Mouse (Mus musculus) forebrain, postnatal 0 days (tissue): Measurements from ENCODE around the gene Olfr1025-ps1. TPM values are rescaled to one million over a fixed set of nuclear protein-coding genes. Genes with fewer than 3 reads are reported as not detected.

Source experiments
- ATAC-seq: fragments of 200-750 bp; cut with Nextera tagmentation; 2 replicates; pipeline ENCODE4 v1.8.0; 2017; ENCODE audit warnings: mild to moderate bottlenecking, moderate library complexity
- DNase-seq: peaks from one replicate; pipeline ENCODE4 v3.0.0-alpha.2; 2015
- H3K27ac ChIP-seq: fragments of 300-500 bp; sonication (generic); 2 replicates; pipeline ENCODE4 v1.5.1; 2014; ENCODE audit warnings: low read depth, mild to moderate bottlenecking, antibody characterized with exemption, low read length, moderate library complexity, mixed read lengths
- H3K27me3 ChIP-seq: fragments of 300-500 bp; sonication (generic); 2 replicates; pipeline ENCODE4 v1.6.1; 2014; ENCODE audit warnings: mild to moderate bottlenecking, low read length, mixed read lengths; ENCODE audit not compliant: insufficient read depth
- H3K36me3 ChIP-seq: fragments of 300-500 bp; sonication (generic); 2 replicates; pipeline ENCODE4 v1.6.1; 2014; ENCODE audit warnings: mild to moderate bottlenecking, moderate library complexity; ENCODE audit not compliant: insufficient read depth
- H3K4me1 ChIP-seq: fragments of 300-500 bp; sonication (generic); 2 replicates; pipeline ENCODE4 v1.6.1; 2014; ENCODE audit warnings: antibody characterized with exemption; ENCODE audit not compliant: insufficient read depth
- H3K4me2 ChIP-seq: fragments of 300-500 bp; sonication (generic); 2 replicates; pipeline ENCODE4 v1.6.1; 2014; ENCODE audit warnings: low read depth, mild to moderate bottlenecking, moderate library complexity
- H3K4me3 ChIP-seq: fragments of 300-500 bp; sonication (generic); 2 replicates; pipeline ENCODE4 v1.5.1; 2014; ENCODE audit warnings: low read depth, low read length, mixed read lengths
- H3K9ac ChIP-seq: fragments of 300-500 bp; sonication (generic); 2 replicates; pipeline ENCODE4 v1.6.1; 2014; ENCODE audit warnings: mild to moderate bottlenecking
- H3K9me3 ChIP-seq: fragments of 300-500 bp; sonication (generic); 2 replicates; pipeline ENCODE4 v1.6.1; 2016; ENCODE audit warnings: low read length
- CTCF ChIP-seq: sonication (generic); IDR thresholded peaks from 2 replicates; pipeline ENCODE4 v1.5.1; 2016; ENCODE audit warnings: antibody characterized with exemption, control low read depth, low read depth
- WGBS: fragments of 180-500 bp; shearing (Covaris S2); extraction: QIAGEN DNeasy Blood & Tissue Kit; methylation state at CpG from one replicate; pipeline ENCODE4 v1.1.7; 2014; 5-methylcytosine and 5-hydroxymethylcytosine counted together
- polyA plus RNA-seq: library from polyadenylated mRNA; unstranded; fragments of >200 nt; fragmentation: Nextera tagmentation; extraction: Ambion mirVana; gene quantifications from 2 replicates; pipeline ENCODE4 v1.2.1, GENCODE M21; 2015
- total RNA-seq: library from RNA; depleted of rRNA; stranded (reverse); fragments of >200 nt; gene quantifications from 2 replicates; pipeline ENCODE4 v1.2.3, GENCODE M21; 2014; rRNA removed

Gene Olfr1025-ps1
- total RNA-seq (not detected in 2 replicates), polyA plus RNA-seq (not detected in 2 replicates)

DNA sequence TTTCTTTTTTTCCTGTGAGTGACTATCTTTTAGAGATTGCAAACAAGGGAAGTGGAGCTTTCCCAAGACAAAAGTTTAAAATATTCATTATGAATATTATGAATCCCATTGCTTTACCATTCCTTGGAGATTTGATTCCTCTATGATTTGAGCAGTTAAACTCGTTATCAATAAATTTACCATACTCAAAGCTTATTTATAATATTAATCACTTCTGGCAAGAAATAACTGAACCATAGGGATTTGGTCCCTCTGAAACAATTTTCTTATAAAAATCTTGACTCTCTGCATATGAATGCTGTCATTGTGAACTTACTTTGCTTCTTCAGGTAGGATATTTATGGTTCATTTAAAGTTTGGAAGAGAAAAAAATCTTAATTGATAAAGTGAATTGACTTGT is at the start of gene Olfr1025-ps1:
TSS of gene Olfr1025-ps1 (plus strand) at position 301 of the 400 bp plus-strand sequence.
- Histone ChIP-seq H3K4me3 (no peak within 1 kb of the TSS), H3K9me3 (no peaks in the 10 kb centered on the region), H3K4me2 (no peak within 1 kb of the TSS), H3K36me3 (no peaks in the 10 kb centered on the region), H3K27me3 (no peaks in the 10 kb centered on the region), H3K27ac (no peak within 1 kb of the TSS), H3K9ac (no peak within 1 kb of the TSS), H3K4me1 (no peaks in the 10 kb centered on the region)
- no peak for DNase-seq
- ATAC-seq = no peak
- TF ChIP-seq CTCF = no peak
- 56% methylated on average over 1 of the region's 1 CpGs for WGBS

DNA sequence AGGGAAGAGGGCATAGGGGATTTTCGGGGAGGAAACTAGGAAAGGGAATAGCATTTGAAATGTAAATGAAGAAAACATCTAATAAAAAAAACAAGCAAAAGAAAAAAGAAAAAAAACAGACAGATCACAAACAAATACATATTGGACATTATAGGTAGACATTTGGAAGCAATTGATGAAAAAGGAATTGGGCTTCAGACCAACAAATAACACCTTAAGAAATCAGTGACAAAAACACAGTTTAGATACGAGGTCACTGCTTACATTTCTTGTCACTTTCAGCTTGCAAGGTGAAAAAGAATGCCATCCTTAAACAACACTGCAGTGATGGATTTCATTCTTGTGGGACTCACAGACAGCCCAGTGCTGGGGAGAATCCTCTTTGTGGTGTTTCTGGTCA is 46.7 kb upstream of the Olfr1025-ps1 start, which contains the start of gene Olfr1022:
TSS of gene Olfr1022 (plus strand) at position 301 of the 400 bp plus-strand sequence.
- H3K4me2 ChIP-seq = no peak within 1 kb of the TSS
- DNase-seq = no peak
- no peak for ATAC-seq
- TF ChIP-seq CTCF = no peak
- no peak within 1 kb of the TSS for H3K27ac ChIP-seq
- no peaks in the 10 kb centered on the region for H3K4me1 ChIP-seq
- H3K36me3 ChIP-seq = no peaks in the 10 kb centered on the region
- H3K9ac ChIP-seq = no peak within 1 kb of the TSS
- WGBS = 61% methylated on average over 2 of the region's 2 CpGs
- no peaks in the 10 kb centered on the region for H3K27me3 ChIP-seq
- H3K9me3 ChIP-seq = no peaks in the 10 kb centered on the region
- no peak within 1 kb of the TSS for H3K4me3 ChIP-seq

DNA sequence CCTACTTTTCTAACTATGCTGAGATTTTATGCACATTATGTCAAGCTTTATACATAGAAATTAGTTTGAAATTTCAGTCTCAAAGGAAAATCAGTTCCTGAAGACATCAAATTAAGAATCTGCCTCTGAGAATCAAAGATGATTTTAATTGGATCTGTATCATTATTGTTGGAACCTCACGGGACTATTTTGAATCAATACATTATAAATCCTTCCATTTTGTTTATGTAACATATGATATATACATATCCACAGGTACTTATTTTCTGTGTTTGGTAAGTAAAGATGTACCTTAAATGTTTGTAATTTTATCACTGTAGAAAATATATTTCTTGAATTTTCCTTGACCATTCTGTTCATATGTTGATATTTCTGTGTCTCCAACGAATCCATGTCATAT is 29.7 kb upstream of the Olfr1025-ps1 start, which contains the start of gene Olfr1023:
TSS of gene Olfr1023 (plus strand) at position 301 of the 400 bp plus-strand sequence.
- Histone ChIP-seq H3K27ac (no peak within 1 kb of the TSS), H3K36me3 (no peaks in the 10 kb centered on the region), H3K4me3 (no peak within 1 kb of the TSS), H3K4me1 (no peaks in the 10 kb centered on the region), H3K27me3 (no peaks in the 10 kb centered on the region), H3K9me3 (no peaks in the 10 kb centered on the region), H3K4me2 (no peak within 1 kb of the TSS), H3K9ac (no peak within 1 kb of the TSS)
- 68% methylated on average over 2 of the region's 2 CpGs for WGBS
- ATAC-seq (no peak), DNase-seq (no peak)
- no peak for TF ChIP-seq CTCF

DNA sequence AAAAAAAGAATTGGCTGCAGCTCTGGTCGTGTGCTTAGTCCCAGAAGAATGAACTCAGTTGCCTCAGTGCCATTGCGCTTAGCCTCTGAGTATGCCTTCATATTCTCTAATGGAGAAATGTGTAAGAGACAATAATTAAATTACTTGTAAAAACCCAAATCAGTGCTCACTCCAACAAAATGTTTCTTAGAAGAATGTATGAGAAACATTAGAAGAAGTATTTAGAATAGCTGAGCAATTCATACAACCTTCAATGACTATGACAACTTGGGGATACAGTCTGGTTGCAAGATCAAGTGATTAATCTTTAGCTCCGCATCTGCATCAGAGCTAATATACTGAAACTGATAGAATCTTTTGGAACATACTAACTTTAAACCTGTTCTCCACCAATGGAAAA is 10.0 kb upstream of the Olfr1025-ps1 start, which contains the start of gene Olfr1024:
TSS of gene Olfr1024 (minus strand) at position 101 of the 400 bp plus-strand sequence.
- no peak within 1 kb of the TSS for H3K4me2 ChIP-seq
- no peak within 1 kb of the TSS for H3K27ac ChIP-seq
- no peak within 1 kb of the TSS for H3K4me3 ChIP-seq
- no peaks in the 10 kb centered on the region for H3K36me3 ChIP-seq
- H3K9ac ChIP-seq = no peak within 1 kb of the TSS
- ATAC-seq (no peak), DNase-seq (no peak)
- H3K4me1 ChIP-seq = no peaks in the 10 kb centered on the region
- no peak for TF ChIP-seq CTCF
- 83% methylated on average over 3 of the region's 3 CpGs for WGBS
- H3K27me3 ChIP-seq = no peaks in the 10 kb centered on the region
- no peaks in the 10 kb centered on the region for H3K9me3 ChIP-seq

DNA sequence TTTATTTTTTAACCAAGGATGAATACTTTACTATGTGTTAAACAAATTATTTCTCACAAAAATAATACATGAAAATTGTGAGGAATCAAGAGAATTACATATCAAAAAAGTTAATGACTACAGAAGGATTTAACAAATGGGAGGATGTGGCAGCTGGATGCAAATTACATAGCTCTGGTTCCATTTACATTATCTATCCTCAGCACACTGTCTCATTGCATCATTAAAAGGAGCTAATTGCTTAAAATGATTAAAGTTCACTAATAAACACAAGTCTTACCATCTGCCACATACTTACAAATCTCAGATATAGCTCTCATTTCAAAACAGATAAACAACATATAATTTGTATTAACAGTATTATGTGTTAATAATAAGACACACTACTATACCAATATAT is 1.8 kb upstream of the Olfr1025-ps1 start:
- TF ChIP-seq CTCF = no peak
- Histone ChIP-seq H3K4me3 (no peak overlapping the region), H3K36me3 (no peaks in the 10 kb centered on the region), H3K4me2 (no peak overlapping the region), H3K27ac (no peak overlapping the region), H3K9me3 (no peaks in the 10 kb centered on the region), H3K4me1 (no peaks in the 10 kb centered on the region), H3K9ac (no peak overlapping the region), H3K27me3 (no peaks in the 10 kb centered on the region)
- ATAC-seq (no peak), DNase-seq (no peak)

DNA sequence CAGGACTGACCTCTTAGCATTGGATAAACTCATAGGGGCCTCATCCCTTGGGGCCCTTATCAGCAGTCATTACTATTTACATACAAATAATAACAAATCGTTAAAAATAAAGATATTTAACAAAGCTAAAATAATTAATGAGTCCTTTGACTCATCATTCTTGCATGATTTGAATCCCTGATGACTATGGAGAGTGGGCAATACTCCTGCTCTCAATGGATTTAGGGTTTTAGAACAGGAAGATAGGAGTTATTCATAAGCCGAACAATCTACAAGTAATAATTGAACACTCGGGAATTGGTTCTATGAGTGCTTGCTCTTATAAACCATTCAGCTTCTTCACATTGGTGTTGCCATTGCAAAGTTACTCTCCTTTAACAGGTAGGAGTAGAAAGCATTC is 6.3 kb downstream of the Olfr1025-ps1 start, which contains the start of gene Olfr1026:
TSS of gene Olfr1026 (plus strand) at position 301 of the 400 bp plus-strand sequence.
- Histone ChIP-seq H3K27me3 (no peaks in the 10 kb centered on the region), H3K9ac (no peak within 1 kb of the TSS), H3K36me3 (no peaks in the 10 kb centered on the region), H3K4me3 (no peak within 1 kb of the TSS), H3K27ac (no peak within 1 kb of the TSS), H3K4me2 (no peak within 1 kb of the TSS), H3K4me1 (no peaks in the 10 kb centered on the region), H3K9me3 (no peaks in the 10 kb centered on the region)
- no peak for TF ChIP-seq CTCF
- DNase-seq = no peak
- WGBS = 87% methylated on average over 3 of the region's 3 CpGs
- no peak for ATAC-seq

DNA sequence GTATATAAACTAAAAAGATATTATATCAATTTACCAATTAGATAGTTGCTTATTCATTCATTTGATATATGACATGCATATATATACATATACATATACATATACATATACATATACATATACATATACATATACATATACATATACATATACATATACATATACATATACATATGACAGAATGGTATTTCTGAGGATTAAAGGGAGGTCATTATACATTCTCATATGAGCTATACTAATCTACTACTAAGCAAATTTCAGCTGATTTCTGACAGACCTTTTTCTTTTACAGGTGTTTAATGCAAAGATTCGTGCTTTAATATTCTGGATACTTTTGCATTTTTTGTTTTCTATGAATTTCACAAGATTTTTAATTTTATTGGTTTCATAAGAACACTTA is 35.1 kb downstream of the Olfr1025-ps1 start, which contains the start of gene Olfr1028:
TSS of gene Olfr1028 (plus strand) at position 301 of the 400 bp plus-strand sequence.
- Histone ChIP-seq H3K27me3 (no peaks in the 10 kb centered on the region), H3K9ac (no peak within 1 kb of the TSS), H3K4me2 (no peak within 1 kb of the TSS), H3K4me1 (no peaks in the 10 kb centered on the region), H3K27ac (no peak within 1 kb of the TSS), H3K36me3 (no peaks in the 10 kb centered on the region), H3K9me3 (no peaks in the 10 kb centered on the region), H3K4me3 (no peak within 1 kb of the TSS)
- WGBS = 75% methylated on average over 1 of the region's 1 CpGs
- TF ChIP-seq CTCF = no peak
- DNase-seq (no peak), ATAC-seq (no peak)

Other genes starting within 250 kb of the Olfr1025-ps1 start
- gene Olfr1006, start 236.4 kb upstream of the Olfr1025-ps1 start, total RNA-seq = not detected in 2 replicates
- not detected in 2 replicates for gene Olfr1006, start 236.4 kb upstream of the Olfr1025-ps1 start, polyA plus RNA-seq
- not detected in 2 replicates for gene Olfr1008, start 225.8 kb upstream of the Olfr1025-ps1 start, total RNA-seq
- not detected in 2 replicates for gene Olfr1008, start 225.8 kb upstream of the Olfr1025-ps1 start, polyA plus RNA-seq
- not detected in 2 replicates for gene Olfr1009, start 199.8 kb upstream of the Olfr1025-ps1 start, total RNA-seq
- not detected in 2 replicates for gene Olfr1009, start 199.8 kb upstream of the Olfr1025-ps1 start, polyA plus RNA-seq
- not detected in 2 replicates for gene Olfr1012, start 152.4 kb upstream of the Olfr1025-ps1 start, total RNA-seq
- gene Olfr1012, start 152.4 kb upstream of the Olfr1025-ps1 start, polyA plus RNA-seq = not detected in 2 replicates
- gene Olfr1013, start 148.1 kb upstream of the Olfr1025-ps1 start, total RNA-seq = not detected in 2 replicates
- not detected in 2 replicates for gene Olfr1013, start 148.1 kb upstream of the Olfr1025-ps1 start, polyA plus RNA-seq
- gene Olfr1014, start 142.5 kb upstream of the Olfr1025-ps1 start, total RNA-seq = not detected in 2 replicates
- gene Olfr1014, start 142.5 kb upstream of the Olfr1025-ps1 start, polyA plus RNA-seq = not detected in 2 replicates
- 0.08 TPM in 1 of 2 replicates, not detected in the other for gene Olfr1015, start 133.2 kb upstream of the Olfr1025-ps1 start, total RNA-seq
- gene Olfr1015, start 133.2 kb upstream of the Olfr1025-ps1 start, polyA plus RNA-seq = not detected in 2 replicates
- gene Olfr1016, start 112.6 kb upstream of the Olfr1025-ps1 start, total RNA-seq = not detected in 2 replicates
- not detected in 2 replicates for gene Olfr1016, start 112.6 kb upstream of the Olfr1025-ps1 start, polyA plus RNA-seq
- gene Olfr1018, start 96.7 kb upstream of the Olfr1025-ps1 start, total RNA-seq = not detected in 2 replicates
- not detected in 2 replicates for gene Olfr1018, start 96.7 kb upstream of the Olfr1025-ps1 start, polyA plus RNA-seq
- gene Olfr1019, start 69.7 kb upstream of the Olfr1025-ps1 start, total RNA-seq = 0.08 TPM in 1 of 2 replicates, not detected in the other
- not detected in 2 replicates for gene Olfr1019, start 69.7 kb upstream of the Olfr1025-ps1 start, polyA plus RNA-seq
- gene Olfr1020, start 68.2 kb upstream of the Olfr1025-ps1 start, total RNA-seq = not detected in 2 replicates
- gene Olfr1020, start 68.2 kb upstream of the Olfr1025-ps1 start, polyA plus RNA-seq = not detected in 2 replicates
- not detected in 2 replicates for gene Olfr1022, start 46.6 kb upstream of the Olfr1025-ps1 start, total RNA-seq
- gene Olfr1022, start 46.6 kb upstream of the Olfr1025-ps1 start, polyA plus RNA-seq = not detected in 2 replicates
- gene Olfr1023, start 29.6 kb upstream of the Olfr1025-ps1 start, total RNA-seq = not detected in 2 replicates
- not detected in 2 replicates for gene Olfr1023, start 29.6 kb upstream of the Olfr1025-ps1 start, polyA plus RNA-seq
- not detected in 2 replicates for gene Olfr1024, start 10.1 kb upstream of the Olfr1025-ps1 start, total RNA-seq
- gene Olfr1024, start 10.1 kb upstream of the Olfr1025-ps1 start, polyA plus RNA-seq = not detected in 2 replicates
- gene Olfr1026, start 6.4 kb downstream of the Olfr1025-ps1 start, total RNA-seq = not detected in 2 replicates
- gene Olfr1026, start 6.4 kb downstream of the Olfr1025-ps1 start, polyA plus RNA-seq = not detected in 2 replicates
- gene Olfr1028, start 35.2 kb downstream of the Olfr1025-ps1 start, total RNA-seq = not detected in 2 replicates
- gene Olfr1028, start 35.2 kb downstream of the Olfr1025-ps1 start, polyA plus RNA-seq = not detected in 2 replicates
- gene Olfr1029, start 58.7 kb downstream of the Olfr1025-ps1 start, total RNA-seq = not detected in 2 replicates
- not detected in 2 replicates for gene Olfr1029, start 58.7 kb downstream of the Olfr1025-ps1 start, polyA plus RNA-seq
- gene Olfr1030, start 64.1 kb downstream of the Olfr1025-ps1 start, total RNA-seq = not detected in 2 replicates
- gene Olfr1030, start 64.1 kb downstream of the Olfr1025-ps1 start, polyA plus RNA-seq = not detected in 2 replicates
- gene Olfr1031, start 75.1 kb downstream of the Olfr1025-ps1 start, total RNA-seq = not detected in 2 replicates
- gene Olfr1031, start 75.1 kb downstream of the Olfr1025-ps1 start, polyA plus RNA-seq = not detected in 2 replicates
- not detected in 2 replicates for gene Olfr1032, start 90.3 kb downstream of the Olfr1025-ps1 start, total RNA-seq
- gene Olfr1032, start 90.3 kb downstream of the Olfr1025-ps1 start, polyA plus RNA-seq = not detected in 2 replicates
- 0.05 and 0.08 TPM in 2 replicates for gene Olfr1033, start 105.4 kb downstream of the Olfr1025-ps1 start, total RNA-seq
- gene Olfr1033, start 105.4 kb downstream of the Olfr1025-ps1 start, polyA plus RNA-seq = 1.1 and 1.2 TPM in 2 replicates
- not detected in 2 replicates for gene Olfr1034, start 130.7 kb downstream of the Olfr1025-ps1 start, total RNA-seq
- not detected in 2 replicates for gene Olfr1034, start 130.7 kb downstream of the Olfr1025-ps1 start, polyA plus RNA-seq
- not detected in 2 replicates for gene Olfr1036, start 158.8 kb downstream of the Olfr1025-ps1 start, total RNA-seq
- gene Olfr1036, start 158.8 kb downstream of the Olfr1025-ps1 start, polyA plus RNA-seq = not detected in 2 replicates
- gene Olfr1037, start 172.2 kb downstream of the Olfr1025-ps1 start, total RNA-seq = not detected in 2 replicates
- gene Olfr1037, start 172.2 kb downstream of the Olfr1025-ps1 start, polyA plus RNA-seq = not detected in 2 replicates
- gene Olfr1039, start 220.7 kb downstream of the Olfr1025-ps1 start, total RNA-seq = not detected in 2 replicates
- gene Olfr1039, start 220.7 kb downstream of the Olfr1025-ps1 start, polyA plus RNA-seq = not detected in 2 replicates
- not detected in 2 replicates for gene Olfr1040, start 231.5 kb downstream of the Olfr1025-ps1 start, total RNA-seq
- gene Olfr1040, start 231.5 kb downstream of the Olfr1025-ps1 start, polyA plus RNA-seq = not detected in 2 replicates
- gene Olfr1042, start 246.6 kb downstream of the Olfr1025-ps1 start, total RNA-seq = not detected in 2 replicates
- not detected in 2 replicates for gene Olfr1042, start 246.6 kb downstream of the Olfr1025-ps1 start, polyA plus RNA-seq